Mouse (Mus musculus) hindbrain, embryonic 13.5 days (tissue): ENCODE data around the gene Acox3. TPM values are rescaled to one million over a fixed set of nuclear protein-coding genes. Genes with fewer than 3 reads are reported as not detected.

Experiments
- ATAC-seq: fragments of 200-750 bp; cut with Nextera tagmentation; 2 replicates; pipeline ENCODE4 v1.8.0; 2017; ENCODE audit warnings: moderate TSS enrichment; ENCODE audit not compliant: low FRiP score
- H3K27ac ChIP-seq: fragments of 300-500 bp; sonication (generic); 2 replicates; pipeline ENCODE4 v1.5.1; 2015; ENCODE audit warnings: inconsistent platforms, mild to moderate bottlenecking, moderate library complexity
- H3K27me3 ChIP-seq: fragments of 300-500 bp; sonication (generic); 2 replicates; pipeline ENCODE4 v1.6.1; 2015; ENCODE audit warnings: mild to moderate bottlenecking, inconsistent platforms
- H3K36me3 ChIP-seq: fragments of 300-500 bp; sonication (generic); 2 replicates; pipeline ENCODE4 v1.6.1; 2015; ENCODE audit warnings: mild to moderate bottlenecking, inconsistent platforms
- H3K4me1 ChIP-seq: fragments of 300-500 bp; sonication (generic); replicated peaks from 2 replicates; pipeline ENCODE4 v1.6.1; 2015; ENCODE audit warnings: inconsistent platforms
- H3K4me2 ChIP-seq: fragments of 300-500 bp; sonication (generic); 2 replicates; pipeline ENCODE4 v1.6.1; 2015; ENCODE audit warnings: inconsistent platforms, mild to moderate bottlenecking, moderate library complexity
- H3K4me3 ChIP-seq: fragments of 300-500 bp; sonication (generic); 2 replicates; pipeline ENCODE4 v1.5.1; 2015; ENCODE audit warnings: mild to moderate bottlenecking, inconsistent platforms
- H3K9ac ChIP-seq: fragments of 300-500 bp; sonication (generic); 2 replicates; pipeline ENCODE4 v1.6.1; 2015; ENCODE audit warnings: mild to moderate bottlenecking, inconsistent platforms
- H3K9me3 ChIP-seq: fragments of 300-500 bp; sonication (generic); 2 replicates; pipeline ENCODE4 v1.6.1; 2016; ENCODE audit warnings: inconsistent platforms
- WGBS: fragments of 180-500 bp; shearing (Covaris S2); methylation state at CpG from one replicate; pipeline ENCODE4 v1.1.7; 2015; 5-methylcytosine and 5-hydroxymethylcytosine counted together
- polyA plus RNA-seq: library from polyadenylated mRNA; unstranded; fragments of >200 nt; fragmentation: Nextera tagmentation; extraction: Ambion mirVana; gene quantifications from 2 replicates; pipeline ENCODE4 v1.2.1, GENCODE M21; 2015

Acox3 gene
- 16.0 and 16.3 TPM in 2 replicates for polyA plus RNA-seq

DNA sequence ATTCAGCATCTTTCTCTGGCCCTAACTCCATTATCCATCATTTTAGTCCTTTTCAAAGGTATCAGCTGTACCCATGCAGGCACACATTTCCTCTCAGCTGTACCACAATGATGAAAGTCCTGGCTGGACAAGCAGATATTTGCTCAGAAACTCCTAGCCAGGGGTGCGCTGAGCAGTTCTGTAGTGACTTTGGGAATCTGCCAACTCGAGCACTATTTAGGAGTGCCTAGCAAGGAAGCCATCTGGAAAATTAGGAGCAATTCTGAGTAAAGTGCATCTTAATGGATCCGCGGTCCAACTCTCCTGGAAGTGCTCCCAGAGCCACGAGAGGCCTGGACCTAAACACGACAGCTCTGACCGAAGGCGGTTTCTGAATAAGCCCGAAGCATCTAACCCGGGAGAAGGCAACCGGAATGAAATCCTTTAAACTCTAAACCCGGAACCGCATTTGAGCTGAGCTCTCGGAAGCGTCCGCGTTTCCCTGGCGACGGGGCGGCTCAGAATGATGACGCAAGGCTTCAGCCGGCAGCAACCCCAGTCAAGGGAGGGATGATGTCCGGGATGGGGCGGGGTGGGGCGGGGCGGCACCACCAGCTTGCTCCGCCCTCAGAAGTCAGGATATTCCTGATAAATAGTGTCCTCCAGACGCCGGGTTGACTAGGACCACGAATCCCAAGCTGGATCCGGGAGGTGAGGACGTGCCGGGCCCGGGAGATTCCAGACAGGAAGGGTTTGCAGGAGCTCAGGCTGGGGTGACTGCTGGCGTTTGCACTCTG lies at the start of gene Acox3:
Gene Acox3, plus strand, starts transcription at position 596 of the 776 bp plus-strand sequence.
- no peaks in the 10 kb centered on the region for H3K9me3 ChIP-seq
- ATAC-seq = peak; percentile 93
- H3K4me1 ChIP-seq = peaks cover 24% of the 10 kb centered on the region
- peak within 1 kb of the TSS; percentile 71 for H3K4me2 ChIP-seq
- peak within 1 kb of the TSS; percentile 76 for H3K9ac ChIP-seq
- WGBS = under 1% methylated on average over 35 of the region's 35 CpGs
- H3K27ac ChIP-seq = peak within 1 kb of the TSS; percentile 72
- H3K4me3 ChIP-seq = peak within 1 kb of the TSS; percentile 65
- H3K27me3 ChIP-seq = peaks cover 22% of the 10 kb centered on the region
- H3K36me3 ChIP-seq = peaks cover 1% of the 10 kb centered on the region; the same call in 1 of the 2 replicates

DNA sequence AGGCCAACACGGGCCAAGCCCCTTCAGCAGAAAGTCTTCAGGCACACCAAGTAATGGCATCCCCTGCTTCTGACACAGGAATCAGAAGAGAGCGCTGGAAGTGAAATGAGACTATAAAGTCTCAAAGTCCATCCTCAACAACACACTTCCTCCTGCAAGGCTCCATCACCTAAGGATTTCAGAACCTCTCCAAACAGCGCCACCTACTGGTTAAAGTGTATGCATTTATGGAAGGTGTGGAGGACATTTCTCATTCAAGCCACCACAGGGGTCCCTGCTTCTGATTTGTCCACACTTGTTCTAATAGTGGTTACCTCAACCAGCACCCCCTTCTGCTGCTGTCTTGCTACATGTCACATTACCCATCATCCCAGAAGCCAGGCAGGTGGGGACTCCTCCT lies 46.6 kb upstream of the Acox3 start:
- Histone ChIP-seq H3K4me1 (peaks cover 9% of the 10 kb centered on the region), H3K9ac (no peak overlapping the region), H3K27me3 (peaks cover 15% of the 10 kb centered on the region), H3K4me3 (no peak overlapping the region), H3K4me2 (no peak overlapping the region), H3K27ac (no peak overlapping the region), H3K36me3 (no peaks in the 10 kb centered on the region), H3K9me3 (no peaks in the 10 kb centered on the region)
- WGBS = 71% methylated on average over 3 of the region's 3 CpGs
- no peak for ATAC-seq

DNA sequence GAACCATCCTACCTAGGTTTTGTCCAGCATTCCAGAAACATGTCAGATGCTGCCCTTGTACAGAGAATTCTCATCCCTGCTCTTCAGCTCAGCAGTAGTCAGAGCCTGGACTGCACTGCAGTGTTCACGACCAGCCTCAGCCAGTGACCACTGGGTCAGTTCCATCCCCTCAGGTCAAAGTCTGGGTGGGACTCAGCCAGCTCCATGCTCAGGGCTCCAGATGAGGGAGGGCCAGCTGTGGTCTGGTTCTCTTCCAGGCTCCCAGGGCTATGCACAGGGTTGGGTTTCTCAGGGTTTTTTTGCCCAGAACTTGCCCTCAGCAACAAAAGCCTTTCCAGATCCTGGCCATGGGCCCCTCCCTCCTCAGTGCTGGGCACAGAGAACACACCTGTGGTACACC lies 45.4 kb upstream of the Acox3 start:
- no peaks in the 10 kb centered on the region for H3K9me3 ChIP-seq
- WGBS = 91% methylated on average over 1 of the region's 1 CpGs
- no peak overlapping the region for H3K27ac ChIP-seq
- no peak overlapping the region for H3K9ac ChIP-seq
- no peaks in the 10 kb centered on the region for H3K36me3 ChIP-seq
- ATAC-seq = no peak
- no peak overlapping the region for H3K4me3 ChIP-seq
- no peak overlapping the region for H3K4me2 ChIP-seq
- 0 out of 2 replicates have a peak, but pooled peaks cover 6% of the 10 kb centered on the region for H3K27me3 ChIP-seq
- peaks cover 5% of the 10 kb centered on the region; the same call in 1 of the 2 replicates for H3K4me1 ChIP-seq

DNA sequence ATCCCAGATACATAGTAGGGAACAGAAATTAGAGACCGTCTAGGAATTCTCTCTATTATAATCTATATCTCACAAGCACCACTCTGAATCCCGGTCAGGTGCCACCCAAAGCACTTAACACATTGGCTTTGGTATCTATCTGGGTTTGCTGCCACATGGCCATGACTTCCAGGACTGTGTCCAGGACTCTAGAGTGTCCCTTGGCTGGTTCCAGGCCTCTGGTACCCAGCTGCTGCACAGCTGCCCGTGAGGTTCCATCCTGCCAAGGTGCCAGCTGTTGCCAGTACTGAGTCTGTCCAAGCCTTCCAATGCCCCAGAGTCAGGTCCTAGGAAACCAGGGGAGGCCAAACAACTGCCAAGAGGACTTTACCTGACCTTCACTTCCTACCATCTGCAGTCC lies 44.8 kb upstream of the Acox3 start:
- 0 out of 2 replicates have a peak, but pooled peaks cover 6% of the 10 kb centered on the region for H3K27me3 ChIP-seq
- no peak for ATAC-seq
- no peak overlapping the region for H3K9ac ChIP-seq
- peaks cover 5% of the 10 kb centered on the region; the same call in 1 of the 2 replicates for H3K4me1 ChIP-seq
- H3K27ac ChIP-seq = no peak overlapping the region
- H3K36me3 ChIP-seq = no peaks in the 10 kb centered on the region
- H3K4me3 ChIP-seq = no peak overlapping the region
- H3K4me2 ChIP-seq = no peak overlapping the region
- 92% methylated on average over 3 of the region's 3 CpGs for WGBS
- no peaks in the 10 kb centered on the region for H3K9me3 ChIP-seq

DNA sequence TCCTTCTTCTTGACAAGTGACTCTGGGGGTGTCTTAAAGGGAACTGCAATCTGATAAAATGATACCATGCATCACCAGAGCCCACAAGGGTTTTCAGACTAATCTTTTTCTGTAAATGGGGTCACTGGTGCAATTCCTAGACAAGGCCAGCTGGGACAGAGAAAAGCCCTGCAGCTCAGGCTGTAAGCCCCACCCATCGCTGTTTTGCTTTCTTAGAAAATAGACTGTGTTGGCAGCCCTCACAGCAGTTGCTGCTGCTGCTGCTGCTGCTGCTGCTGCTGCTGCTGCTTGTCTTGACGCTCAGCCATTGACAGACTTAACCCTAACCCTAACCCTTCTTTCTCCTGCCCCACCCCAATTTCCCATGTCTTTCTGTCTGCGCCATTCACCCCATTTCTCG lies 43.3 kb upstream of the Acox3 start:
- Histone ChIP-seq H3K36me3 (no peaks in the 10 kb centered on the region), H3K4me2 (no peak overlapping the region), H3K9me3 (no peaks in the 10 kb centered on the region), H3K4me3 (no peak overlapping the region), H3K27ac (no peak overlapping the region), H3K27me3 (0 out of 2 replicates have a peak, but pooled peaks cover 6% of the 10 kb centered on the region), H3K9ac (no peak overlapping the region), H3K4me1 (peaks cover 5% of the 10 kb centered on the region; the same call in 1 of the 2 replicates)
- 59% methylated on average over 4 of the region's 4 CpGs for WGBS
- ATAC-seq = no peak

DNA sequence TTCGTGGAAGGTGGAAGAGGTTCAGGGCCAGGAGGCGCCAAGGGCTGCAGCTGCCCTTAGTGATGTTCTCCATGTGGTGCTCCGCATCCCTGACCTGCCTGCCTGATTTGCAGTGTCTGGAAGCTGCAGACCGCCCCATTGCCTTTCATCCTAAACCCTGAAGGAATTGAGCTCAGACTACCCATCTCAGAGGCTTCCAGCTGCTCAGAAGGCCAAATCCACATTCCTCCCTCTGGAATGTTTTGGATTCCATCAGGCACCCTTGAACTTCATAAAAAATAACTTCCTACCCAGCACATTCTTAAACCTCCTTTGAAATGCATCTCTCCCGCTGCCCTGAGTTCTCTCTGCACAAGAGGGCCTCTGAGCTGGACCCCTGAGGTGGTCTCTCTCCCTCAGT lies 42.3 kb upstream of the Acox3 start:
- Histone ChIP-seq H3K4me3 (no peak overlapping the region), H3K27ac (no peak overlapping the region), H3K27me3 (0 out of 2 replicates have a peak, but pooled peaks cover 4% of the 10 kb centered on the region), H3K4me2 (no peak overlapping the region), H3K9me3 (no peaks in the 10 kb centered on the region), H3K4me1 (peaks cover 5% of the 10 kb centered on the region; the same call in 1 of the 2 replicates), H3K9ac (no peak overlapping the region), H3K36me3 (no peaks in the 10 kb centered on the region)
- ATAC-seq = no peak
- WGBS = 62% methylated on average over 5 of the region's 5 CpGs

DNA sequence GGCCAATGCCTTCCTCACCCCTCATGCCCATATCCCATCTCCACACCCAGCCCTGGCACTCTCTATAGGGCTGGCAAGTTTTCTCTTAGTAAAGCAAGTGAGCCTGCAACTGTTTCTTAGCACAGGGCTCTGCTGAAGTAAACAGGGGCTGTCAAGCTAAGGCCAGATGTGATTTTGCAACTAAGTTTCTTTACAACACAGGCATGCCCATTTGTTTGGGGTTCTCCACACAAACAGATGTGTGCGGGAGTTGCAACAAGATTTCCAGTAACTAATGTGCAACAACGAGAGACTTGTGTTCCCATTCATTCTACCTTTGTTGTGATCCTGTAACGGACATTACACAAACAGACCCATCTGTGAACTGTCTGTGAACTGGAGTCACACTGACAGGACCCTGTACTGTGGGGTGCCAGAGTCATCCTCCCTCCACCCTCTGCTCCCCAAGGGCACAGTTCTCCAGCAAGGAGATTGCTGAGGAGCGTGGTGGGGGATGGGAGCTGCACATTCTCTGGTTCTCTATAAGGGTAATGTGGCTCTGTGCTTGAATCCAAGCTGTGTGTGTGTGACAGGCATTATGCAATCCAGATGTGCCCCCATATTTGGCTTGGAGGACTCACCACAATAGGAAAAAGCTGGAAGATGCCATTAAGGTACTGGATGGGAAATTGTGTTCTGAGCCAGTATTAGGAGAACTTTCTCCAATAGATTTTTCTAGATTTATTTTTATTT lies 41.6 kb upstream of the Acox3 start:
- H3K27me3 ChIP-seq = no peaks in the 10 kb centered on the region
- H3K4me2 ChIP-seq = no peak overlapping the region
- no peaks in the 10 kb centered on the region for H3K36me3 ChIP-seq
- H3K4me3 ChIP-seq = no peak overlapping the region
- ATAC-seq = no peak
- no peaks in the 10 kb centered on the region for H3K9me3 ChIP-seq
- 75% methylated on average over 4 of the region's 4 CpGs for WGBS
- no peak overlapping the region for H3K9ac ChIP-seq
- H3K4me1 ChIP-seq = peaks cover 5% of the 10 kb centered on the region; the same call in 1 of the 2 replicates
- H3K27ac ChIP-seq = no peak overlapping the region

DNA sequence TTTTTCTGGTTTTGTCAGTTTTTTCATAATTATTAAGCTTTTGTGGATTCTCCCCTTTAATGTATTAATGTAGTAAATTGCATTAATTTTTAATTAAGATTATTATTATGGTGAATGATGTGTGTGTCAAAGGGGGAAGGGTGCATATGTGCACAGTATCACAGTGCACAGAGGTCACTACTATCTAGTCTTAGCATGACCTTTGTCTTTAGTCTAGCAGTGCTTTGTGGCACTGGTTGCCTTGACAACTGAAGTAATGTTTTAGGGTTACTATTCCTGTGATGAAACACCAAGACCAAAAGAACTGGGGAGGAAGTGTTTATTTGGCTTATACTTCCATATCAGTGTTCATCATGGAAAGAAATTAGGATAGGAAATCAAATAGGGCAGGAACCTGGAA lies 36.7 kb upstream of the Acox3 start:
- Histone ChIP-seq H3K36me3 (no peaks in the 10 kb centered on the region), H3K4me1 (no peaks in the 10 kb centered on the region), H3K9ac (no peak overlapping the region), H3K4me3 (no peak overlapping the region), H3K27ac (no peak overlapping the region), H3K27me3 (no peaks in the 10 kb centered on the region), H3K4me2 (no peak overlapping the region), H3K9me3 (no peaks in the 10 kb centered on the region)
- ATAC-seq = no peak

DNA sequence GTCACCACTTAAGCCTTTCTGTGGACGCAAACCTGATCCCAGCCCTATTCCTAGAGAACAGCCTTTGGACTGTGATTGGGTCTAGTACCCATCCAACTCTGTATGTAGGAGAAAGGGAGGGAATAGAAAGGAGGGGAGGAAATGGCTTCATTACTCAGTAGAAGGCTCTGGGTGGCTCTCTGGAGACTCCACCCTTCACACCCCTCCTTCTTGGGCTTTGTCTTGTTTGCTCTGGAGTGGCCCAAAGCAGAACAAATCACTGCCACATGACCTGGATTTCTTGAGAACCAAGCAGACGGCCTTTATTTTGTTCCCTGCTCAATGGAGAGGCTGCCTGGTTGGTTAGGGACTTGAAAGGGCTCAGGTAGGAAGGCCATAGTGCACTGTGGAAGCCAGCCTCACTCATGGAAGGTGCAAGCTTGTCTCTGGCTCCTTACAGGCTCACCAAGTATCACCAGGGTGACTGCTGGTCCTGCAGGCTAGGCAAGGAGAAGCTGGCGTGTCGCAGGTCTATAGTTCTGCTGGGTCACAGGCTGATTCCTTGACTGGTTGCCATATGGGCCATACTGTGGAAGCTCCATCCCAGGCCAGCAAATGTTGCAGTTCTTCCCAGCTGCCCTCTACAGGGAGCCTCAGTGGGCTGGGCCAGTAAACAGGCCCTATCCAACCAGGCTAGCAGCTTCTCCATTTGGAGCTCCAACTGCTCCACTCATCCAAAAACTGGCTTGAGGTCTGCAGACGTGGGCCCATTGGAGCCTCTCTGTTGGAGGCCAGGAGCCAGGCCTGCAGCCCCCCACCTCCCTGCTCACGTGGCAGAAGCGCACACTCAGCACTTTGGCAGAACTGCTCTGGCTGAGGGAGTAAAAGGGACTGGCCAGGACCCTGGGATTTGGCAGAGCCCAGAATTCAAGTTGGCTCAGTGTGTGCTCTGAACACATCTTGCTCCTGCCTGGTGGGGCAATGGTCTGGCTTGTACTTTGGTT lies 30.7 kb upstream of the Acox3 start:
- Histone ChIP-seq H3K4me3 (no peak overlapping the region), H3K9ac (no peak overlapping the region), H3K4me1 (no peaks in the 10 kb centered on the region; the same call in 1 of the 2 replicates), H3K27ac (no peak overlapping the region), H3K4me2 (no peak overlapping the region), H3K36me3 (peaks cover 31% of the 10 kb centered on the region), H3K9me3 (no peaks in the 10 kb centered on the region), H3K27me3 (no peaks in the 10 kb centered on the region)
- ATAC-seq = no peak
- WGBS = 49% methylated on average over 7 of the region's 7 CpGs

DNA sequence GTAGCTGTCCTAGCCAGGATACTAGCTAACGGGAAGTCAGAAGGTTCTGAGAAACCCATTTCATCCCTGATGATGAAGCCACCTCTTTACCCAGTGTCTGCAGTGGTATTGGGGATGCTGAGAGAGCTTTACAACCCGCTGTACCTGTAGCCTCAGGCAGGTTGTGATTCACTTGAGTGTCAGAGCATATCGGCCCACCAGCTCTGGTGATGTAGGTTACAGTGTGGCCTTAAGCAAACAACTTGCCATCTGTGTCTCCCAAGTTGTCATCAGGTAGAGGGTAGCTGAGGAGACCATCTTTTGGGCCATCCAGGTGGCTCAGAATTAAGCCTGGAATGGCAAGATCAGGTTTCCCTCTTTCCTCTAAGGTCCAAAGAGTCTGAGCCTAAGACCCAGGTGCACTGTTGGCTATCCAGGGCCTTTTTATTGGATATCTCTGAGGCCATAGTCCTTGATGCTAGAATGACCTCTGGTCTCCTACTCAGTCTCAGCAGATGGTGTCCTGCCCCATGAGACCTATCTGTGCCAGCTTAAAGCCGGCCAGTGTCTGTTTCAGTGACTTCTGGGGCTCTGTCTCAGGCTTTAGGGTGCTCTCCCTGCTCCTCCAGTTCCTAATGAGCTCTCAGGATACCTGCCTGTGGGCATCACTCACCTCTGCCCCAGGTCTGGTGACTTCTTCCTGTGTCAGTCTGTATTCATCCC lies 29.9 kb upstream of the Acox3 start:
- no peaks in the 10 kb centered on the region for H3K9me3 ChIP-seq
- peaks cover 39% of the 10 kb centered on the region for H3K36me3 ChIP-seq
- WGBS = 80% methylated on average over 4 of the region's 4 CpGs
- no peaks in the 10 kb centered on the region; the same call in 1 of the 2 replicates for H3K4me1 ChIP-seq
- ATAC-seq = no peak
- H3K27me3 ChIP-seq = no peaks in the 10 kb centered on the region
- H3K4me3 ChIP-seq = no peak overlapping the region
- no peak overlapping the region for H3K4me2 ChIP-seq
- H3K27ac ChIP-seq = no peak overlapping the region
- H3K9ac ChIP-seq = no peak overlapping the region

DNA sequence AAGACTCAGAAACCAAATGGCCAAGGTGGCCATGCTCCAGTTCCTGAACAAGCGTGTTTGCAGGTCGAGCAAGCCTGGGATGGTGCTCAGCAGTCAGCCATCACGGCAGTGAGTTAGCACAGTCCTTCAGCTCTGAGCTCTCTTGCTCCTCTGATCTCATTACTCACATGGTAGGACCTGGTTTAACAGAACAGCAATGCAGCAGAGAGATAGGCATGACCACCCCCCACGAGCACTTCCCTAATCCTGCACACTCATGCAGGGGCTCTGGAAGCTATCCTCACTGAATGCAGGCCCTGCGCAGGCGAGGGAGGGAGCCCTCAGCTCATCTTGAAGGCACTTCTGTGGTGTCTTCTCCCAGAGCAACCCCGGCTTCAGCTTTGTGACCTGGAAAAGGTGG lies 26.4 kb upstream of the Acox3 start:
- Histone ChIP-seq H3K27me3 (no peaks in the 10 kb centered on the region), H3K4me3 (no peak overlapping the region), H3K9ac (no peak overlapping the region), H3K27ac (no peak overlapping the region), H3K9me3 (no peaks in the 10 kb centered on the region), H3K36me3 (peaks cover 73% of the 10 kb centered on the region), H3K4me1 (no peaks in the 10 kb centered on the region; the same call in 1 of the 2 replicates), H3K4me2 (no peak overlapping the region)
- 89% methylated on average over 7 of the region's 7 CpGs for WGBS
- no peak for ATAC-seq
